Mouse (Mus musculus) kidney, embryonic 16.5 days (tissue): ENCODE measurements at regions not wholly inside any gene's neighbourhood (a gene's known extent, or its start where the extent isn't known, plus 50 kb on each side); places are given as distances from the start of the nearest gene placed in this dataset.

Experiments used
- ATAC-seq: fragments of 200-750 bp; cut with Nextera tagmentation; 2 replicates; pipeline ENCODE4 v1.8.0; 2017; ENCODE audit warnings: moderate TSS enrichment; ENCODE audit not compliant: low FRiP score, low TSS enrichment
- H3K27ac ChIP-seq: fragments of 300-500 bp; sonication (generic); 2 replicates; pipeline ENCODE4 v1.5.1; 2014; ENCODE audit warnings: low read length
- H3K27me3 ChIP-seq: fragments of 300-500 bp; sonication (generic); 2 replicates; pipeline ENCODE4 v1.6.1; 2014; ENCODE audit warnings: low read length, control low read depth, mixed read lengths; ENCODE audit not compliant: insufficient read depth
- H3K36me3 ChIP-seq: fragments of 300-500 bp; sonication (generic); 2 replicates; pipeline ENCODE4 v1.6.1; 2014; ENCODE audit warnings: low read length, control low read depth, mixed read lengths; ENCODE audit not compliant: insufficient read depth
- H3K4me1 ChIP-seq: fragments of 300-500 bp; sonication (generic); 2 replicates; pipeline ENCODE4 v1.6.1; 2014; ENCODE audit warnings: low read length, control low read depth, mixed read lengths; ENCODE audit not compliant: insufficient read depth
- H3K4me2 ChIP-seq: fragments of 300-500 bp; sonication (generic); replicated peaks from 2 replicates; pipeline ENCODE4 v1.6.1; 2014; ENCODE audit warnings: low read depth, low read length
- H3K4me3 ChIP-seq: fragments of 300-500 bp; sonication (generic); 2 replicates; pipeline ENCODE4 v1.5.1; 2014; ENCODE audit warnings: mild to moderate bottlenecking, low read length
- H3K9ac ChIP-seq: fragments of 300-500 bp; sonication (generic); replicated peaks from 2 replicates; pipeline ENCODE4 v1.6.1; 2014; ENCODE audit warnings: low read length
- H3K9me3 ChIP-seq: fragments of 300-500 bp; sonication (generic); 2 replicates; pipeline ENCODE4 v1.6.1; 2016; ENCODE audit warnings: low read length, control low read depth
- WGBS: fragments of 180-500 bp; shearing (Covaris S2); extraction: QIAGEN DNeasy Blood & Tissue Kit; methylation state at CpG from one replicate; pipeline ENCODE4 v1.1.7; 2014; 5-methylcytosine and 5-hydroxymethylcytosine counted together

- no peak overlapping the region for H3K4me3 ChIP-seq
- no peaks in the 10 kb centered on the region for H3K36me3 ChIP-seq
- H3K27me3 ChIP-seq = no peaks in the 10 kb centered on the region
- WGBS = 75% methylated on average over 2 of the region's 2 CpGs
- H3K4me2 ChIP-seq = no peak overlapping the region
- H3K27ac ChIP-seq = no peak overlapping the region
- ATAC-seq = no peak
- H3K9ac ChIP-seq = no peak overlapping the region
- no peaks in the 10 kb centered on the region for H3K4me1 ChIP-seq
- H3K9me3 ChIP-seq = no peaks in the 10 kb centered on the region
These were observed 91.7 kb upstream of the Adgrb3 start for GRCm38 (mm10) chr1:25921184-25921583.

- WGBS = 69% methylated on average over 2 of the region's 2 CpGs
- no peak for ATAC-seq
These were observed 64.7 kb upstream of the Adgrb3 start for GRCm38 (mm10) chr1:25894169-25894568.

GRCm38 (mm10) chr1:25892970-25893369, 63.5 kb upstream of the Adgrb3 start:
- H3K4me3 ChIP-seq = no peak overlapping the region
- no peak overlapping the region for H3K27ac ChIP-seq
- no peaks in the 10 kb centered on the region for H3K36me3 ChIP-seq
- H3K9ac ChIP-seq = no peak overlapping the region
- no peak for ATAC-seq
- H3K9me3 ChIP-seq = no peaks in the 10 kb centered on the region
- 80% methylated on average over 4 of the region's 4 CpGs for WGBS
- H3K4me2 ChIP-seq = no peak overlapping the region
- H3K27me3 ChIP-seq = no peaks in the 10 kb centered on the region
- H3K4me1 ChIP-seq = no peaks in the 10 kb centered on the region

More at GRCm38 (mm10) chr1:25894169-25894568, 64.7 kb upstream of the Adgrb3 start:
- Histone ChIP-seq H3K27me3 (no peaks in the 10 kb centered on the region), H3K36me3 (no peaks in the 10 kb centered on the region), H3K4me2 (no peak overlapping the region), H3K27ac (no peak overlapping the region), H3K4me1 (no peaks in the 10 kb centered on the region), H3K4me3 (no peak overlapping the region), H3K9me3 (no peaks in the 10 kb centered on the region), H3K9ac (no peak overlapping the region)

GRCm38 (mm10) chr1:25892026-25892739, 62.7 kb upstream of the Adgrb3 start:
- Histone ChIP-seq H3K4me3 (no peak overlapping the region), H3K27me3 (no peaks in the 10 kb centered on the region), H3K27ac (no peak overlapping the region), H3K4me2 (no peak overlapping the region), H3K9me3 (no peaks in the 10 kb centered on the region), H3K4me1 (no peaks in the 10 kb centered on the region), H3K9ac (no peak overlapping the region), H3K36me3 (no peaks in the 10 kb centered on the region)
- WGBS = 55% methylated on average over 5 of the region's 5 CpGs
- peak; percentile 39; the same call in 1 of the 2 replicates for ATAC-seq

- Histone ChIP-seq H3K4me3 (no peak overlapping the region), H3K4me2 (no peak overlapping the region), H3K9ac (no peak overlapping the region), H3K9me3 (no peaks in the 10 kb centered on the region), H3K36me3 (no peaks in the 10 kb centered on the region), H3K27me3 (no peaks in the 10 kb centered on the region), H3K4me1 (no peaks in the 10 kb centered on the region), H3K27ac (no peak overlapping the region)
- WGBS = 65% methylated on average over 1 of the region's 1 CpGs
- ATAC-seq = no peak
These were observed 58.5 kb upstream of the Adgrb3 start for GRCm38 (mm10) chr1:25888004-25888403.

GRCm38 (mm10) chr1:25885049-25885448, 55.5 kb upstream of the Adgrb3 start:
- Histone ChIP-seq H3K4me2 (no peak overlapping the region), H3K9ac (no peak overlapping the region), H3K9me3 (no peaks in the 10 kb centered on the region), H3K4me1 (no peaks in the 10 kb centered on the region), H3K4me3 (no peak overlapping the region), H3K27me3 (no peaks in the 10 kb centered on the region), H3K36me3 (no peaks in the 10 kb centered on the region), H3K27ac (no peak overlapping the region)
- 60% methylated on average over 4 of the region's 4 CpGs for WGBS
- no peak for ATAC-seq
